Mouse (Mus musculus) kidney, adult 9 months (tissue): ENCODE data around the gene Dhrs9.

Source experiments
- DNase-seq: peaks from one replicate; pipeline ENCODE4 v3.0.0; 2022

Gene Dhrs9

GRCm38 (mm10) chr2:69424829-69425228, 44.6 kb downstream of the Dhrs9 start:
- DNase-seq, result no peak

DNA sequence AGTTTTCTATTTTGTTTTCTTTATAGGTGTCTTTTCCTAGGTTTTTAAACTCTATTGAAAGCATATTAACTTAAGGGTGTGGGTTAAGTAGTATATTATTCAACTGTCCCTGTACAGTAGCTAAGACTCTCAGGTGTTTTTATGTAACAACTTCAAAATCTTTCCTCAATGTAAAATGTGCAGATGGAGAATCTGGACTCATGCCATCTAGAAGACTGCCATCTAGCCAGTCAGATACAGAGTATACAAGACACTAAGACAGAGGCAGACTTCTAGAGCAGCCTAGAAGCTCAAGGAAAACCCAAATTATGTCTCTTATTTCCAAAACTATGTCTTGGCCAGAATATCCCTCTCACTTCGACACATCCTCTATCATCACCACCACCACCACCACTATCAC, 45.8 kb downstream of the Dhrs9 start:
- DNase-seq, result no peak

DNA sequence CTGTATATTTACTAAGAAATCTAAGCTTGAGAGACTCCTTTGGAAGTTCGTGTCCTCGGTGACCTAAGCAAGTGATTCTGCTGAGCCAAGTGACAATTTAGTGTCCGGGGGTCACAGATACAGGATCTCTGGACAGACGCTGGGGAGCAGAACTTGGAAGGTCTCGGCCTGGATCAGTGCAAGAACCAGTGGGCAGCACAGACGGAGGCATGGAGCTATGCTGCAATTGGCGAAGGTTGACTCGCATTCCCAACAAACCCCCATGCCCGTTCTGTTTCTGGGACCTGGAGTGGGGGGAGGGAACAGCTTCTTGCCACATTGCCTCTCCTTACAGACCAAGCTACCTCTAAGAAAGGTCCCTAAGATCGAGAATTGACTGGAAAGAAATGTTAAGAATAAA, 46.9 kb downstream of the Dhrs9 start:
- DNase-seq, result no peak

- peak; percentile 79 for DNase-seq
Observed at GRCm38 (mm10) chr2:69428116-69428515, 47.9 kb downstream of the Dhrs9 start.

GRCm38 (mm10) chr2:69441656-69442055, 61.4 kb downstream of the Dhrs9 start:
- DNase-seq, result no peak

DNA sequence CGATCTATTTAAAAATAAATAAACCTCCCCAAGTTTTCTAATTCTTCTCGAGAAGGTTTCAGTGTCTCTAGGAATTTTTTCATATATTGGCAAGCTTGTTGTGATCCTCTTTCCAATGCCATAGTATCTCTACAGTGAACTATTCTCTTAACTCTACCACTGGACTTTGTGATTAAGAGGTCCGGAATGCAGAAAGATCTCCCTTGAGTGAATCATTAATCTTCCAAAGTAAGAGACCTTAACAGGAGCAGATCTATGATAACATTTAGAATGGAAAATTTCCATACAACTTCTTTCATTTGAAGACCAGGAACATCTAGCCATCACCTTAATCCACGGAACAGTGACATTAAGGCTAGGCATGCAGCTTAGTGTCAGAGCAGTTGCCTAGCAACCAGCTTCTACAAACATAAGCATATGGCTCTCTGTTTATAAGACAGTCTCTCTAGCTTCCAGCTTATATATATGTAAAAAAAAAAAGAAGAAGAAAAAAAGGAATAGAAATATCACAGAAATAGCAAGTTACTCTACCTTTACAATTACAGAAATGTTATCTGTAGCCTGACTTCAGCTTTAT, 65.7 kb downstream of the Dhrs9 start:
- peak; percentile 53 for DNase-seq

DNA sequence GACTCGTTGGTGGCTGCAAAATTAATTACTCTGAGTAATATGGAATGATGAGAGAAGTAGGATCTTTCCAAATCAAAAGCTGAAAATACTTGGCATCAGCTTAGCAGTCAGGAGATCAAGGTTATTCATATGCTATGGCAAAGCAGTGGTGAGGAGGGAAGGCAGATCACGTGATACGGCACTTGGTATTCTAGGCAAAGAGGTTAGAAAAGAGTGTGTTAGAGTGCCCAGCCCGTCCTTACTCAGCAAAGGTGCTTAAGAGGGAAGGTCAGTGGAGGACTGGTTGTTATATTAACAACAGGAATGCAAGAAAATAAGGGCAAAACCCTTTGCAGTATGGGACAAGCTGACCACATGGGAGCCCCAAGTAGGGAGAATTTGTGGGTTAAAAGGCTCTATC, 68.3 kb downstream of the Dhrs9 start:
- DNase-seq, result peak; percentile 58

DNA sequence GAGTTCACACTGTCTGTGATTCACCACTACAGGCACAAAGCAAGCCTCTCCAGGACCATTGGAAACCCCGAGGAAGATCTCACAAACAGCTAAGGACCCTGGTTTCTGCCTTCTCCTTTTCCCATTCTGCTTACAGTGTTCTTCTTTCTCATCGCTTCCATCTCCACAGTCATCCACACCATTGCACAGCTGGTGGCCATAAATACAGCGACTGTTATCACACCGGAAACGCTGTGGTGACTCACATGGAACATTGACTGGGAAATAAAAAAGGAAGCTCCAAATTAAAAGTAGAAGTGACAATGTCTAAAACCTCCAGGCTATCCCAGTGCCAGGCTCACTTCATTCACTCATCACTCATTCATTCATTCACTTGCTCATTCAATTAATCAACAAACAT, 70.9 kb downstream of the Dhrs9 start:
- DNase-seq, result no peak
